Mouse (Mus musculus) kidney, adult 2 months (tissue): ENCODE measurements around the gene Akt1s1. TPM values are rescaled to one million over a fixed set of nuclear protein-coding genes. Genes with fewer than 3 reads are reported as not detected.

Experiments
- DNase-seq: peaks from one replicate; pipeline ENCODE4 v3.0.0; 2021
- H3K27ac ChIP-seq: fragments of 200-500 bp; 2 replicates; pipeline ENCODE4 v1.5.1; 2012; ENCODE audit warnings: low read depth, low read length, control low read depth, inconsistent platforms; ENCODE audit not compliant: insufficient read depth
- H3K27me3 ChIP-seq: fragments of 200-500 bp; replicated peaks from 2 replicates; pipeline ENCODE4 v1.6.1; 2012; ENCODE audit warnings: mild to moderate bottlenecking, moderate library complexity, low read length, inconsistent platforms; ENCODE audit not compliant: control insufficient read depth, insufficient read depth
- H3K36me3 ChIP-seq: fragments of 200-500 bp; 2 replicates; pipeline ENCODE4 v1.6.1; 2012; ENCODE audit warnings: mild to moderate bottlenecking, moderate library complexity, low read length, inconsistent platforms; ENCODE audit not compliant: control insufficient read depth, insufficient read depth
- H3K4me1 ChIP-seq: fragments of 200-500 bp; 2 replicates; pipeline ENCODE4 v1.6.1; 2011; ENCODE audit warnings: low read length; ENCODE audit not compliant: control insufficient read depth, insufficient read depth
- H3K4me3 ChIP-seq: fragments of 200-500 bp; 2 replicates; pipeline ENCODE4 v1.5.1; 2011; ENCODE audit warnings: mild to moderate bottlenecking, low read depth, low read length, control low read depth; ENCODE audit not compliant: insufficient read depth
- CTCF ChIP-seq: fragments of 200-500 bp; conservative IDR thresholded peaks from 2 replicates; pipeline ENCODE4 v1.5.1; 2011; ENCODE audit warnings: low read depth, mild to moderate bottlenecking, control low read depth, low read length, moderate library complexity, mixed read lengths; ENCODE audit not compliant: insufficient read depth, insufficient read length
- POLR2A ChIP-seq: fragments of 200-500 bp; IDR thresholded peaks from one replicate; pipeline ENCODE4 v1.6.1; 2011; ENCODE audit warnings: low read depth, low read length, control low read depth
- WGBS: fragments of 180-500 bp; shearing (Covaris S2); methylation state at CpG from one replicate; pipeline ENCODE4 v1.1.7; 2018; 5-methylcytosine and 5-hydroxymethylcytosine counted together
- polyA plus RNA-seq: library from polyadenylated mRNA; depleted of rRNA; stranded (reverse); fragments of >200 nt; gene quantifications from 2 replicates; pipeline ENCODE4 v1.2.3, GENCODE M21; 2012

Gene Akt1s1
- polyA plus RNA-seq, 1 experiment: 90.6 TPM

DNA sequence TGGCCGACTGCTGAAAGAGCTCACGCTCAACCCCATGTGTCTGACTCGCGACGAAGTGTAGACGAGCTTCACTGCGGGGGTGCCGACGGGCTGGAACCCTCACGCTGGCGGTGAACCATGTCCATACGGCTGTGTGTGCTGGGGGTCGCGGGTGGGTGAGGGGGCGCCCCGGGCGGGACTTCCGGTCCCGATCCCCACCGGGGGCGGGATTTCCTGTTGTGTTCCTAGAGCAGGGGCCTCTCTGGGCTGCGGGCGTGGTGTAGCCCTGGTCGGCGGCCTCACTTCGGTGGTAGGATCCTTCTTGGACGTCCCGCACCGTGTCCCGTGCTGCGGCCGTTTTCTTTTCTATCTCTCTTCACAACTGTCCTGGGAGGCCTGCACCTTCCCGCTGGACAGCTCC is 1.4 kb downstream of the Akt1s1 start:
- TF ChIP-seq CTCF (no peak), POLR2A (no peak)
- H3K36me3 ChIP-seq: 0 out of 2 replicates have a peak, but pooled peaks cover 4% of the 10 kb centered on the region
- DNase-seq: peak; percentile 84
- peak overlapping the region; percentile 98 for H3K27ac ChIP-seq
- H3K4me3 ChIP-seq: peak overlapping the region; percentile 79
- H3K4me1 ChIP-seq: peaks cover 23% of the 10 kb centered on the region
- 0% methylated on average over 33 of the region's 33 CpGs for WGBS
- H3K27me3 ChIP-seq: no peaks in the 10 kb centered on the region

DNA sequence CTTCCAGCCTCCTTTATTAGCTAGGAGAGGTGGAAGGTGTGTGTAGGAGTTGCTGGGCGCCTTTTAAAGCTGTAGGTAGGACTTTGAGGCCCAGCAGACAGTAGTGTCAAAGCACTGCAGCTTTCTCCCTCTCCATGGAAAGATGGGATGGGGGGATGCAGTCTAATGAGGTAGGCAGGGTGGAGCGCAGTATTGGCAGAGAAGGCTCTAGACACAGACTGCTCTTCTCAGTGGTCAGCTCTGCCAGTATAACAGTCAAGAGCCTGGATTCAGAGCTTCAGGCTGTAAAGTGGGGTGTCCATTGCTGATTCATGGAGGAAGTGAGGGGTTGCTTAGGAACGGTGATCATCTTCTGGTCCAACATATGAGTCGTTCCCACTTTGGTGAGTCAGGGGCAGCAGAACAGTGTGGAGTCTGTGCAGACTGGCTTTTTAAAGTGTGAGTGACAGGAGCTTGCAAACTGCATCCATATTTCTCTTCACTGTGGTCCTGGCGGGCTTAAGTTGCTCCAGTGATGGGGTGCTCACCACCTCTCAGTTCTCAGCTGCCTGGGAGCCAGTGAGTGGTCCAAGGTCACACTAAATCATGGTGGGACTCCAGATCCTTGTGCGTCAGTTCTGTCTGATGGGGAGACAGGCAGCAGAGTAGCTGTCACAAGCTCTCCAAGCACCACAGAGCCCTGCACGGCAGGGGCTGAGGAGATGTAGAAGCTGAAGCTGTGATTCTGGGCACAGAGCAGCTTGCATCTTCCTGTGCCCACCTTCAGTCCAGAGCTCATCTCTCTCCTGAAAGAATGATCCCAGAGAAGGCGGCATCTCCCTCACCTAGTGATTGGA is 2.2 kb downstream of the Akt1s1 start:
- Histone ChIP-seq H3K36me3 (0 out of 2 replicates have a peak, but pooled peaks cover 2% of the 10 kb centered on the region), H3K4me1 (peaks cover 26% of the 10 kb centered on the region), H3K4me3 (peak overlapping the region; percentile 79), H3K27me3 (no peaks in the 10 kb centered on the region), H3K27ac (peak overlapping the region; percentile 98; the same call in 1 of the 2 replicates)
- TF ChIP-seq CTCF (no peak), POLR2A (no peak)
- no peak for DNase-seq
- WGBS: 59% methylated on average over 8 of the region's 8 CpGs

DNA sequence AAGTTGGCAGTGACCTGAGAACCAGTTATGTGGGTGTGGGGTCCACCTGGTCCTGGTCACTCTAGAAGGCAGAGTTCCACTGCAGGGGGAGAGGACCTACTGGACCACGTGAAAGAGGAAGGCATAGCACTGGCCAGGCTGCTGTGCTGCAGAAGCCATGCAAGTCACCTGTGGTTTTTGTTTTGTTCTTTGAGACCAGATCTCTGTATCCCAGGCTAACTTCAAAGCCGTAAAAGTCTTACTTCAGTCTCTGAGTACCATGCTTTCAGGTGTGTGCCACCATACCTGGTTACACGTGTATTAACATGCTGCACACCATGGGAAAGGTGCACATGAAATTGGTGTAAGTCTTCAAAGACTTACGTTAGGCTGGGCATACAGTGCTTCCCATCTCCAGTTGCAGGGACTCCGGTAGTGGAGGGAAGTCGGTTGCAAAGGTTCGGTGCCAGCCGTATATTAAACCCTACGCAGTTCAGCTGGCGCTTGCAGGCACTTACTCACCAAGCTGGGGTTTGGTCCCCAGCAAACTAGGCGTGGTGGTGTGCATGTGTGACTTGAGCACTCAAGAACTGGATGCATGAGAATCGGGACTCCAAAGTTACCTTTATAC is 2.9 kb downstream of the Akt1s1 start:
- no peaks in the 10 kb centered on the region for H3K27me3 ChIP-seq
- no peaks in the 10 kb centered on the region for H3K36me3 ChIP-seq
- H3K4me3 ChIP-seq: no peak overlapping the region
- no peak overlapping the region for H3K27ac ChIP-seq
- no peak for DNase-seq
- TF ChIP-seq POLR2A: no peak
- TF ChIP-seq CTCF: no peak
- 86% methylated on average over 12 of the region's 12 CpGs for WGBS
- H3K4me1 ChIP-seq: peaks cover 30% of the 10 kb centered on the region

DNA sequence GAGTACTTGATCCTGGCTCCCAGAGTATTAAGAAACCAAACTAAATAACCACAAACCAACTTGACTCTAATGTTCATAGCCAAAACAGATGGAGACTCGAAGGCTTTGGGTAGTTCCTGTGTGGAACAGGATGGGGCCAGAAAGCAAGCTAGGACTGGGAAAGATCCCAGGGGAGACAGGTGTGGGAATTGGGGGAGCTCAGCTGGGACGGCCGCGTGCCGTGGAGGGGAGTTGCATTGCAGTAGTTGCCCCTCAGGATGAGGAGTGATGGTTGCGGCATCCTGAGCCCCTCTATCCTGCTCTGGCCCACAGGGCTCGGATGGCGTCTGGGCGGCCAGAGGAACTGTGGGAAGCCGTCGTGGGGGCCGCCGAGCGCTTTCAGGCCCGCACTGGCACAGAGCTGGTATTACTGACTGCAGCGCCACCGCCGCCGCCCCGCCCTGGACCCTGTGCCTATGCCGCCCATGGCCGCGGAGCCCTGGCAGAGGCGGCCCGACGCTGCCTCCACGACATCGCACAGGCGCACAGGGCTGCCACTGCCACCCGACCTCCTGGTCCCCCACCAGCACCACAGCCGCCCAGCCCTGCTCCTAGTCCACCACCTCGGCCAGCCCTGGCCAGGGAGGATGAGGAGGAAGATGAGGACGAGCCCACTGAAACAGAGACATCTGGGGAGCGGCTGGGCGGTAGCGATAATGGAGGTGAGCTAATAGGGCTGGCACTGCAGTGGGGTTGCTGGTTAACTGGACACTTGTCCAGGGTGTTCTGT is 3.7 kb downstream of the Akt1s1 start:
- H3K36me3 ChIP-seq: no peaks in the 10 kb centered on the region
- no peak overlapping the region for H3K4me3 ChIP-seq
- no peak for DNase-seq
- 87% methylated on average over 36 of the region's 36 CpGs for WGBS
- peaks cover 30% of the 10 kb centered on the region for H3K4me1 ChIP-seq
- TF ChIP-seq POLR2A: no peak
- no peak for TF ChIP-seq CTCF
- no peaks in the 10 kb centered on the region for H3K27me3 ChIP-seq
- H3K27ac ChIP-seq: no peak overlapping the region

DNA sequence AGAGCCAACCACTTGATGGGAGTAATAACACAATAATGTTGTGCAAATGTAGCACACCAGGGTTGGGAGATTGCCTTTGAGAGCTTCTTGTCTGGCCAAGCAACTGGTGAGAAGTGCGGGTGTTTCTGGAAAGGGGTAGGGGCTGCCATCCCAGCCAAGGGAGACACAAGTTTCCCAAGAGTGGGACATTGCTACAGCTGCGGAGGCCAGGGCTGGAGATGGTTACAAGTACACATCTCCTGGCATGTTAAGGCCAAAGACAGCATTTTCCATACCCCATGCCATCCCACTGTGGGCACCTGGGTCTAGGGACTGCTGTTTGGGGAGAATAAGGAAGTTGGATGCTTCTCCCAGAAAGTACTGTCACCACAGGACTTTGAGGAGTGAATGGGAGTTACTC is 4.3 kb downstream of the Akt1s1 start:
- TF ChIP-seq CTCF (no peak), POLR2A (no peak)
- Histone ChIP-seq H3K4me1 (peaks cover 24% of the 10 kb centered on the region), H3K27ac (no peak overlapping the region), H3K36me3 (no peaks in the 10 kb centered on the region), H3K4me3 (no peak overlapping the region), H3K27me3 (no peaks in the 10 kb centered on the region)
- WGBS: 99% methylated on average over 2 of the region's 2 CpGs
- DNase-seq: no peak

DNA sequence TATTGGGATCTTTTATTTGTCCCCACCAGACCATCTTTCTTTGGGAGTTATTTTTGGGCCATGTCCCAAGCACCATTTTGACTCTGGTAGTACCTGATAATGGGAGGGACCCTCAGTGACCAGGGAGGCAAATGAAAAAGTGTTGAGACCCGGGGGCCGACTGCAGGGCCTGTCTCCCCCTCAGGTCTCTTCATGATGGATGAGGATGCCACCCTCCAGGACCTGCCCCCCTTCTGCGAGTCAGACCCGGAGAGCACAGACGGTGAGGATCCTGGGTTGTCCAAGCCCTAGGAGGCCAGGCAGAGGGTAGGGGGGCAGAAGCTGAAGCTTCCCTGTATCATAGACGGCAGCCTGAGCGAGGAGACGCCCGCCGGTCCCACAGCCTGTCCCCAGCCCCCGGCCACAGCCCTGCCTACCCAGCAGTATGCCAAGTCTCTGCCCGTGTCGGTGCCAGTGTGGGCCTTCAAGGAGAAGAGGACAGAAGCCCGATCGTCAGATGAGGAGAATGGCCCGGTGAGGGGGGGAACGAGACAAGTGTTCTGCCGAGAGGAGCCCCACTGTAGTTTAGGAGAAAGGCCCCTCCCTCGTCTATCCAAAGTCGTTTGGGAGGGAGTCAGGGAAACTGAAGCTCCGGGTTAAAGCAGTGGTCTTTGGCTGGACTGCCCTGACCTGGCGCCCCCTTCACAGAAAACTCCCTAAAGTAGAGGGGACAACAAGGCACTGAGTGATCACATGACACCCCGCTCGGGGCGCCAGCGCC is 5.0 kb downstream of the Akt1s1 start:
- Histone ChIP-seq H3K4me1 (peaks cover 22% of the 10 kb centered on the region), H3K27me3 (no peaks in the 10 kb centered on the region), H3K36me3 (no peaks in the 10 kb centered on the region), H3K4me3 (peak overlapping the region; percentile 84), H3K27ac (peak overlapping the region; percentile 99)
- no peak for TF ChIP-seq POLR2A
- TF ChIP-seq CTCF: no peak
- WGBS: 10% methylated on average over 26 of the region's 26 CpGs
- DNase-seq: no peak
